Mouse (Mus musculus): ENCODE measurements around the gene Hectd3. TPM values are rescaled to one million over a fixed set of nuclear protein-coding genes. Genes with fewer than 3 reads are reported as not detected.

The Hectd3 gene
- 157 and 168 TPM in 2 replicates for polyA plus RNA-seq (2012; rRNA removed)

DNA sequence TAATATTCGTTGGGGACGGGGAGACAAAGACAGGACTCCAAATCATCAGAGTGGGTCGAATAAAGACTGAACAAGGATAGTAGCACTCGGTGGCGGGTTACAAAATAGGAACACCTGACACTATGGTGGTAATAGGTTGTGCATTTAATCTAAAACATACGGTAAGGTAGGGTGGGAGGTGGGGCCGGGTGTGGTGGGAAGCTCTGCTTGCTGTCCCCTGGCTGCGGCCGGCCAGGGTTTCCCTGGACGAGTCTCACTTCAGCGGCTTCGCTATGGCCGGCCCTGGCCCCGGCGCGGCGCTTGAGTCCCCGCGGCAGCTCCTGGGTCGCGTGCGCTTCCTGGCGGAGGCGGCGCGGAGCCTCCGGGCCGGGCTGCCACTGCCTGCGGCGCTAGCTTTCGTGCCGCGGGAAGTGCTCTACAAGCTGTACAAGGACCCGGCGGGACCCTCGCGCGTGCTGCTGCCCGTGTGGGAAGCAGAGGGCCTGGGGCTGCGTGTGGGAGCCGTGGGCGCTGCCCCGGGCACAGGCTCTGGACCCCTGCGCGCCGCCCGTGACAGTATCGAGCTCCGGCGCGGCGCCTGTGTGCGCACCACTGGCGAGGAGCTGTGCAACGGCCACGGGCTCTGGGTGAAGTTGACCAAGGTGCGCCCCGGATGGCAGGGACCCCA, at the start of gene Hectd3:
Gene Hectd3, plus strand, starts transcription at position 187 of the 667 bp plus-strand sequence.

DNA sequence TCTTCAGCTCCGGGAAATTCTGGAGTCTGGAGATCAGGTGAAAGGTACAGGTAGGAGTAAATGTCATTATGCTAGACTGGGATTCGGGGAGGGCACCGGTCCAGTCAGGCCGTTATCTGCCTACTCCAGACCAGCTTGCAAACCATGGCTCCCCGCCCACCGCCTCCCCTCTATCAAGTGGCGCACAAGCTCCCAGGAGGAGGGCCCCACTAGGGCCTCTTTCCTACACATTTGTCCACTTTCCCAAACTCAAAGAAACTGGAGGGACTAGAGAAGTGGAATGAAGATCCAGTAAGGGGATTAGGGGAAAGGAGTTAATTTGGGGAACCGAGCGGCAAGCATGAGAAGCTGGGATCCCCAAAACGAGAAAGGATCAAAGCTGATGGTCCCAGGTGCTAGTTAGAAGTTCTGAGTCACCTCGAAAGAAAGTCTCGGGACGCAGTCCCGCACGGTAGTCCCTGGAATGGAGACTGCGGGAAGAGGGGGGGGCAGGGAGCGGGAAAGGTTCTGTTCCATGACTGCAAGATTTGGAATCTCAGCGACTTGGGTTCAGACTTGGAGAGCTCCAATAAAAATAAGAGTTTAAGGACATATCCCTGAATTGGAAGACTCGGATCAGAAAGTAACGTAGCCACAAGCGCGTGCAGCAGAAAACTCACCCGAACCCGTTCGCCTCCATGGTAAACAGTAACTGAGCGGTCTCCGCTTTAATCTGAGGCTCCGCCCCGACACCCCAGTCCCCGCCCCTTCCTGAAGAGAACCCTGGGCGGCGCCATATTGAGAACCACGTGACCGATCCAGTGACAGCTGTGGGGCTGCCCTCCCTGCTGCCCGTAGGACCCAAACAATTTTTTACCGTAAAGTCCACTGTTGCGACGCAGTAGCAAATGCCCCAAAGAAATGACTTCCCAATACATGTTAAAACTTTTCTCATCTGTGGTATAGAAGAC, 1.2 kb upstream of the Hectd3 start, which contains the start of gene Urod:
Gene Urod, minus strand, starts transcription at position 742 of the 950 bp plus-strand sequence.

DNA sequence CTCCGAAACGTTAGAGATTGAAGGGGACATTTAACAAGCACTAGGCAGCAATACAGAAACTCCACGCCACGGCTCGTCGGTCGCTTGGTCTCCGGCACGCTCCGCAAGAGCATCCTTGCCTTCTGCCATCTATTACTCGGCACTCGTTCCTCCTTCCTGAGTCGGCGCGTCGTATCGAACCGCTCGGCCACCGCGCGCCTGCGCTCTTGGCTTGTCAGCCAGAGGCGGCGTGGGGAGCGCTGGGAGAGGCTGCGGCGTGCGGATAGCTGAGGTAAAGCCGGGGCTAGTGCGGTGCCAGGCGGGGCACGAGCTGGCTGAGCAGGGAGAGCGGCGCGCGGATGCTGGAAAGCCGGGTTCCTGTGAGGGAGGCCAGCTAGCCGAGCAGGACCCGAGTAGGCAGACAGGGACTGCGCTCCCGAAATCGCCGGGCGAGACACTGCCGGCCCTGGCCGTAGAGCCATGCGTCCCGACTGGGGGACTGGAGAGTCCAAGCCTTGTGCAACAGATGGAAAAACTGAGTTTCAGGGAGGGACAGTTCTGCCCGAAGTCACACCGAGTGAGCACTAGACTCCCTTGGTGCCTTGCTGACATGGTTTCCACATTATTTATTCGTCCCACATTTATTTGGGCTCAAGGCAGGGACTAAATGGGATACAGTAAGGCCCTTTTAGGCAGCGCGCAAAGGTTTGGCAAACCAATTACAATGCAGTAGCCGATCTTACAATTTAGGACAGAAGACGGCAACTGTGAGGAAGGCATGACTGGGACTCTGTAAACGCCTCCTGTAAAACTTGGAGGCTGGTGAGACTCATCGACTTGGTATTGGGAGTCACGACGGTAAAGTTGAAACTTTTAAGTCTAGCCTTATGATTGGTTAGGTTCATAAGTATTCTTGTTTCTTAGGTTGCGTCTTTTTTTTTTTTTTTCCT, 24.4 kb downstream of the Hectd3 start, which contains the start of gene Eif2b3:
Gene Eif2b3, plus strand, starts transcription at position 197 of the 929 bp plus-strand sequence.

Other genes starting within 250 kb of the Hectd3 start
- 15.9 and 19.8 TPM in 2 replicates for gene Toe1, start 187.7 kb upstream of the Hectd3 start, polyA plus RNA-seq (2012; rRNA removed)
- gene Mutyh, start 187.6 kb upstream of the Hectd3 start, polyA plus RNA-seq (2012; rRNA removed): 5.1 and 5.2 TPM in 2 replicates
- 12.6 and 14.6 TPM in 2 replicates for gene Hpdl, start 173.6 kb upstream of the Hectd3 start, polyA plus RNA-seq (2012; rRNA removed)
- 2.9 and 3.1 TPM in 2 replicates for gene Zswim5, start 117.9 kb upstream of the Hectd3 start, polyA plus RNA-seq (2012; rRNA removed)
- 39.6 and 41.4 TPM in 2 replicates for gene Urod, start 904 bp upstream of the Hectd3 start, polyA plus RNA-seq (2012; rRNA removed)
- 2.1 and 3.6 TPM in 2 replicates for gene Eif2b3, start 24.1 kb downstream of the Hectd3 start, polyA plus RNA-seq (2012; rRNA removed)
- 5.2 and 6.2 TPM in 2 replicates for gene Ptch2, start 100.8 kb downstream of the Hectd3 start, polyA plus RNA-seq (2012; rRNA removed)
- gene Btbd19, start 130.4 kb downstream of the Hectd3 start, polyA plus RNA-seq (2012; rRNA removed): 7.5 and 10.5 TPM in 2 replicates
- 0.39 and 1.2 TPM in 2 replicates for gene Tctex1d4, start 131.5 kb downstream of the Hectd3 start, polyA plus RNA-seq (2012; rRNA removed)
- 55.5 and 93.9 TPM in 2 replicates for gene Plk3, start 138.6 kb downstream of the Hectd3 start, polyA plus RNA-seq (2012; rRNA removed)
- 686 and 881 TPM in 2 replicates for gene Rps8, start 160.9 kb downstream of the Hectd3 start, polyA plus RNA-seq (2012; rRNA removed)
- gene Kif2c, start 187.3 kb downstream of the Hectd3 start, polyA plus RNA-seq (2012; rRNA removed): 2.2 and 3.2 TPM in 2 replicates

Measured in colon, adult 2 months (tissue).